Mouse (Mus musculus) liver, postnatal 0 days (tissue): ENCODE measurements around the gene Slc6a11.

ENCODE experiments used
- CTCF ChIP-seq: sonication (generic); IDR thresholded peaks from 2 replicates; pipeline ENCODE4 v1.5.1; 2016; ENCODE audit warnings: antibody characterized with exemption, low read depth
- EP300 ChIP-seq: IDR thresholded peaks from 2 replicates; pipeline ENCODE4 v1.6.1; 2016; ENCODE audit warnings: antibody characterized with exemption, low read depth, mild to moderate bottlenecking

DNA sequence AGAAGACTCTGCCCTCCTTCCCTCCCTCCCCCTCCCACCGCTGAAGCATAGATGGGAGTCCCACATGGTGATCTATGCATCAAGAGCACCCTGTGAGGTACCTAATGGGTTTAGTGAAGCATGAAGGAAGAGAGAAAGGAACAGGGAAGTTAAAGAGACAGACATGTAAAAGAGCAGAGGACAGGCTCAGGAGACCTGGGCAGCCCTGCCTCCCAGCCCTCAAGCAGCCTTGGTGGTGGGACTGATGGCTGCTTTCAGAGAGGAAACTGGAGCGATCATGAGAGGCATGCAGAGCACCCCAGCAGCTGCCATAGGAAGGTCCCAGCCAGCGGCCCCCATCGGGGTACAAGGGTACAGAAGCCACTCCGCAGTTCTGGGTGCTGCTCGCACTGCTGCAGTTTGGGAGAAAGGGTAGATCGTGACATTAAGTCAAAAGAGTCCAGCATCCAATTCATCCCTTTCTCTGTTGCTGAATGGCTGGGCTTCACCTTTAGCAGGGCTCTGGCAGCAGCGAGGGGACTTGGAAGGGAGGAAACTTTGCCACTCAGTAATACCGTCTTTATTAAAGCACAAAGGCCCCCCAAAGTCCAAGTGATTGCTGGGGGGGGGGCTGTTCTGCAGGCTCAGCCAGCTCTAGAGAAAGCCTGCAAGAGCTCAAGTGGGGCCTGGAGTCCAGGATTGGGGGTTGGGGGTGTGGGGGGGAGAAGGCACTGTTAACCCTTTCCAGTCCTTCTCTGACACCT is 43.5 kb downstream of the Slc6a11 start:
- no peak for TF ChIP-seq CTCF
- TF ChIP-seq EP300: no peak
